Mouse (Mus musculus) adrenal gland, adult 8-10 months (tissue): ENCODE results near the gene Ints4. TPM values are rescaled to one million over a fixed set of nuclear protein-coding genes. Genes with fewer than 3 reads are reported as not detected.
"Not testable (repeated sequence)": the region's sequence is repeated elsewhere in the genome, so short reads cannot be mapped to it uniquely, and the experiment has no call there.

Experiments
- DNase-seq: peaks from one replicate; pipeline ENCODE4 v3.0.0; 2022
- total RNA-seq, 4 experiments: library from RNA; stranded (reverse); gene quantifications; 2 replicates each; pipeline ENCODE4 v1.2.4; 2022

Ints4 gene
- 10 to 100 TPM; 55.3 to 82.3 (median 72.2) TPM for total RNA-seq

DNA sequence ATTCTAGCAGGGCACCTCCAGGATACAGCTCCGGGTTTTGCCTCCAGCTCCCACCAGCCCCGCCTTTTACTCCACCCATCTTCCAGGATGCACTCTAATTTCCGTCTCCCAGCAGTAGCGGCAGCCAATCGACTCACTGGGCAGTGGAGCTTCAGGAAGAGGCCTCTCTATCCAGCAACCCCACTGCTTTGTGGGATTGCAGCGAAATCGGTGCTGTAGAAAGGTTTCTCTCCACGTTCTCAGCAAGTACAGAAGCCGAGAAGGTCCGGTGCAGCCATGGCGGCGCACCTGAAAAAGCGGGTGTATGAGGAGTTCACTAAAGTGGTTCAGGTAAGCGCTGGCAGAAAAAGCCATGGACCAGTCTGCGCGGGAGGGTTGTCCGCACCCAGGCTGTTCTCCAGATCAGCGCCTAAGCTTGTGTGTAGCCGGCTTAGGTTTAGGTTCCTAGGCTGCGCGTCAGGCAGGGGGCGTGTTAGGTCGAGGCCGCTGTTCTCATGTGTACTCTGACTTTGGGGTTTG is at the start of gene Ints4:
Gene Ints4, plus strand, starts transcription at position 136 of the 519 bp plus-strand sequence.
- DNase-seq: peak; percentile 94

DNA sequence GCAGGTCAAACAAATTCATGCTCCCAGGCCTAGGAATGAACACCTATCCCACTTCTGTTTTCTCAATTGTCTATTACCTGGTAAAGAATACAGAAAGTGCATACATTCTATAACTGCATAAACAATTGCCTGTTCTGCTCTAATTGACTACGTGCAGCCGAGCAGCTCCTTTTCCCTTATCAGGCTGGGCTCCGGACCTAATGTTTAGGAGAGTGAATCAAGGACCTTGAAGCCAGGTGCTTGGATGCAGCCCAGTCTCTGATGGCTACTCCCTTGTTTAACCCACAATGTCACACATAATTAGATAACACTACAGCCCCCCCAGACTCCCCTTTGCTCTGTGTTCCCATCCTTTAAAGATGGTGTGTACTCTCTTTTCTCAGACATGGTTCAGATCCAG is 47.2 kb upstream of the Ints4 start:
- not testable (repeated sequence) for DNase-seq

- no peak for DNase-seq
Observed at GRCm38 (mm10) chr7:97434517-97434916, 46.2 kb upstream of the Ints4 start.

DNA sequence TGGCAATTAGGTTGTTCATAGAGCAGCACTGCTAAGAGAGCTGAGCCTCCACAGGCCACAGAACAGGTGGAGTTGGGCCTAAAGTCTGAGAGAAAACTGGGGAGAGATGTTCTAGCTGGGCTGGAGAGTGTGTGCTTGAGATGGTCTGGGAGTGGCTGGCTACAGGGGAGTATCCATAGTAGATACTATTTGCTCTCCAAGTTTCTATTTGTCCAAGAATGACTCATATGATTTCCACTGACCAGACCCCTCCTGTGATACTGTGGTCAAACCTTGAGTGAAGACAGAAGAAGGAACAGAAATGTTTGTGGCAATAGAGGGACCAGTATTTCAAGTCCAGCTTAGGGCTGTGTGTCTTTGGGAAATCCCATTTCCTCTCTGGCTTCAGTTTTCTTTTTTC is 41.8 kb upstream of the Ints4 start:
- no peak for DNase-seq

DNA sequence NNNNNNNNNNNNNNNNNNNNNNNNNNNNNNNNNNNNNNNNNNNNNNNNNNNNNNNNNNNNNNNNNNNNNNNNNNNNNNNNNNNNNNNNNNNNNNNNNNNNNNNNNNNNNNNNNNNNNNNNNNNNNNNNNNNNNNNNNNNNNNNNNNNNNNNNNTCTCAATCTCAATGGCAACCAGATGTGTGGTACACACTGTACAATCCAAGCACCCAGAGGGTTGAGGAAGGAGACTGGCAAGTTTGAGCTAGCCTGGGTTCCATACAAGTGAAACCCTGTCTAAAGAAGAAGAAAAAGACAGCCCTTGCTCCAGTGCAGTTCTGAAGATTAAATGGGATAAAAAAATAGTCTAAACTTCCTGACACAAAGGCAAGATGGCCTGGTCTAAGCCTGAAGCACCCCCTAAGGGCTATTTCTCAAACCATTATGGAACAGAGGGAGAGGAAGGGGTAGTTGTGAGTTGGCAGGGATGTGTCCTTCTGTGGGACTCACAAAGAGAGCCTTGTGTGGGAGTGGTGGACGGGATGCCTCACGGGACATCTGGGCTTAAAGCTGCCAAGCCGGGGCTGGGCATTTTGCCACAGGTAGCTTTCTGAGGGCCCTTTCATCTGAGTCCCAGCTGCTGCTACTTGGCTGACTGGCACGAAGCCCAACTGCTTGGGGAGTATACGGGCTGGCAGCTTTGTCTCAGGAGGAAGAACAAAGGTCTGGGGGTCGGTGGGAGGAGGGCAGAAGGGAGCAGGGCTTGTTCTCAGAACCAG is 34.4 kb upstream of the Ints4 start:
- peak; percentile 78 for DNase-seq

- DNase-seq: no peak
Observed at GRCm38 (mm10) chr7:97447050-97447531, 33.7 kb upstream of the Ints4 start.

- DNase-seq: not testable (repeated sequence)
Observed at GRCm38 (mm10) chr7:97451023-97451422, 29.7 kb upstream of the Ints4 start, which contains the start of gene Kctd14. TSS of gene Kctd14 (plus strand) at chr7:97451323.

- no peak for DNase-seq
Observed at GRCm38 (mm10) chr7:97452196-97452595, 28.6 kb upstream of the Ints4 start.

- no peak for DNase-seq
Observed at GRCm38 (mm10) chr7:97453141-97453921, 27.4 kb upstream of the Ints4 start.

- no peak for DNase-seq
Observed at GRCm38 (mm10) chr7:97454795-97455194, 26.0 kb upstream of the Ints4 start.

- DNase-seq: no peak
Observed at GRCm38 (mm10) chr7:97455577-97455976, 25.2 kb upstream of the Ints4 start.

DNA sequence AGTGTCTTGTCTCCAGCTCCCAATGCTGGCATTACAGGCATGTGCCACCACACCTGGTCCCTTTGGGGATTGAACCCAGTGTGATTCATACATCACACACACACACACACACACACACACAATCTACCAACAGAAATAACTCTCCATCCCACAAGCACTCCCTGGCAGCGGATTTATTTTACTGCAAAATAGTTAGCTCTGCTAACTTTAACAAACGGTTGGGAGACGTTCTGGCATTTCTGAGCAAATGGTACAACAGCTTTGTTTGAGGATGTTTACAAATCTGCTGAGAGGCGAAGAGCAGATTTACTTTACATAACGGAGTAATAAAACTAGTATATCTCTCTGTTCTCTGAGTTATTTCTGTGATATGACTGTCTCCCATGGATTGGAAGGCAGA is 7.8 kb upstream of the Ints4 start:
- no peak for DNase-seq

- no peak for DNase-seq
Observed at GRCm38 (mm10) chr7:97479349-97479748, 1.4 kb upstream of the Ints4 start.

DNA sequence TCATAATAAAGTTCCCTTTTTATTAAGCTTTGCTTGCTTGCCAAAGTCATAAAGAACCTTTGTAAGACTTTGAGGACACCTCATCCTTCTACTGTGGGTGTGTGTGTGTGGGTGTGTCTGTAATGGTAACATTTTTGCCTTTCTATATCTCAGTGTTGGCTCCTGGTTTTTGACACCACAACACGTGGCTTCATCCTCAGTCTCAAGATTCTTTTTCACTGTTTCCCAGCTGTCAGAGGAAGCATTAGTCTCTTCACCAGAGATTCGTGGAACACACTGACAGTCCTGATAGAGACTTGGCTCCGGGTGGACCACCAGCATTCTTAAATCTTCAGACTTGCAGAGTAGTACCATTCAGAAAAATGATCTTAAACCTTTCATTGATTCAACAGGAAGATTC is 466 bp upstream of the Ints4 start:
- no peak for DNase-seq

- no peak for DNase-seq
Observed at GRCm38 (mm10) chr7:97483378-97483777, 2.6 kb downstream of the Ints4 start.

DNA sequence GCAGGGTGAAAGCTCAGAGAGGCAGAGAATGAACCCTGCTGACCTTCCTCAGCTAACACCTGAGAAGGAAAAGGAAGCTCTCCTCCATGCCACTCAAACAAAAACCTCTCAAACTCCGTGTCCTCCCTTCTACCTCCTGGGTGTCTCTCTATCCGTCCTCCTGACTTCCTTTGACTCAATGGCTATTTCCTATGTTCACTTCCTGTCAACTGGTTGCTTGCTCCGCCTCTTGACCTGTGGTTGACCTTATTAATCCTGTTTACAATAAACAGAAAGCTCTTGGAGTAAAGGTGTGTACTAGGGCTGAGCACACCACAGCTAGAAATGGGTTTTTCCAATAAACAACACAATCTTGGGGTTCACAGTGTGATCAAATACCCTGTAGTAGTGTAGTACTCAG is 10.4 kb downstream of the Ints4 start:
- DNase-seq: no peak

- peak; percentile 40 for DNase-seq
Observed at GRCm38 (mm10) chr7:97492420-97492819, 11.7 kb downstream of the Ints4 start.

DNA sequence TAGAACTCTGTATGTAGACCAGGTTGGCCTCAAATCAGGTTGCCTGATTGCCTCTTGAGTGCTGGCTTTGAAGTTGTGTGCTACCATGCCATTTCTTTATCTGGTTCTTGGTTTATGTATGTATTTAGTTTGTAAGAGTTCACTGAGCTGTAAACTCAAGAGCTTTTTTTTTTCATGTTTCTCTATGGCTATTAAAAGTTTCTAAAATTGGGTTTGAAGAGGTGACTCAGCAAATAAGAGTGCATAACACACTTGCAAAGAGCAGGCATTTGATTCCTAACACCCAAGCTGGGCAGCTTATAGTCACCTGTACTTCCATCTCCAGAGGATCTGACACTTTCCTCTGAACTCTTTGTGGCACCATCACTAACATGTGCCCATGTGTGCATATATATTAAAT is 14.3 kb downstream of the Ints4 start:
- no peak for DNase-seq

DNA sequence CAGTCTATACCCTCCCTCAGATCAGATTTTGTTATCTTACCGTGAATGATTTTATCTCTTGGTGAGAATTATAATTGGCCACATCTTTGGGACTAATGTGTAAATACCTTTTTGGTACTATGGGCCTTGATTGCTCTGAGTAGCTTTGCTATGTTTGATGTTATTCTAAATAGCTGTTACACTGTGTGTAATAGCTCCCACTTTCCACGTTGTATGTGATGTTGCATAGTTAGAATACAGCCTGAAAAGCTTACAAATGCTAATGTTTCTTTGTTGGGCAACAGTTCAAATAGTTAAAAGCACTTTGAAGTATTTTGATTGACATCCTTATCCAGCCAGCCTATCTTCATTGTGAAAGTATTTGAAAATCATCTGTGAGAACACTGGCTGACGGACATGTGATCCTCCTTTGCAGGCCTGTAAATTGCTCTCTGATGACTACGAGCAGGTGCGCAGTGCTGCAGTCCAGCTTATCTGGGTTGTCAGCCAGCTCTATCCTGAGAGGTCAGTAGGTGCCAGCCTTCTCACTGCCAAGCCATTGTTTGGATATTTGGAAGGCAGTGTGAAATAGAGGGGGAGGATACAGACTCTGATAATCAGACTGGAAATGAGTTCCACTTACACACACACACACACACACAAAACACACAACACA is 19.9 kb downstream of the Ints4 start:
- DNase-seq: no peak

DNA sequence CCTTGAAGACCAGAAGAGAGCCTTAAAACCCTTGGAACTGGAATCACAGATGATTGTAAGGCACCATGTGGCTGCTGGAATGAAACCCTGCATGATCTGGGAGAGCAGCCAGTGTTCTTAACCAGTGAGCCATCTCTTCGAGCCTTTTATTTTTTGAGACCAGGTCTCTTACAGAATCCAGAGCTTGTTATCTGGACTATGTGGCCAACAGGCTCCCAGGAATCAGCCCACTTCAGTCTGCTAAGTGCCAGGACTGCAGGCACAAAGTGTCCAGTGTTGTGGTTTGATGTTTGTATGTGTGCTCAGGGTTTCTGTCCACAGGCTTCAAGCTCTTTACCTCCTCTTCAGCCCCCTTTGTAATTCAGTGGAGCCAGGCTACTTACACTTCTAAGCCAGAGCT is 34.0 kb downstream of the Ints4 start:
- DNase-seq: no peak

- no peak for DNase-seq
Observed at GRCm38 (mm10) chr7:97519935-97520334, 39.2 kb downstream of the Ints4 start.

DNA sequence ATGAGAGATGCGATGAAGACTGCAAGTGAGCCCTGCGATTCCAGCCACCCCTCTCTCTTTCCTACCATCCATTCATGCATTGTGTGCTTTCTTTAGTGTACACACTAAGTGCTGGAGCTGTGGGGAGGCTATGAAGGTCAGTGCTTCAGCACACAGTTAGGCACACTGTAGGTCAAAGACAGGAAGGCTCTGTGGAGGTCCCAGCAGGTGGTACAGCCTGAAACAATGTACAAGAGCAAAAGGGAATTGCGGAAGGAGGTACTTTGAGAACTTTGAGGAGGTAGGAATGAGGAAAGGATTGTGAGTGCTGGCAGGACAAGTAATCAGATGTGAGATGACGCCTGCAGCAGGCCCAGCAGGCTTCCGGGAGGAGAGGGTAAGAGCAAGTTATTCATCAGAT is 54.8 kb downstream of the Ints4 start:
- DNase-seq: no peak

- DNase-seq: no peak
Observed at GRCm38 (mm10) chr7:97536571-97536970, 55.8 kb downstream of the Ints4 start.
